Mouse (Mus musculus) limb, embryonic 15.5 days (tissue): ENCODE measurements around the gene Ccl12. TPM values are rescaled to one million over a fixed set of nuclear protein-coding genes. Genes with fewer than 3 reads are reported as not detected.

Experiments
- ATAC-seq: fragments of 200-750 bp; cut with Nextera tagmentation; 2 replicates; pipeline ENCODE4 v1.8.0; 2017; ENCODE audit warnings: low read depth, moderate TSS enrichment; ENCODE audit not compliant: insufficient number of reproducible peaks, low FRiP score, low TSS enrichment
- H3K27ac ChIP-seq: fragments of 300-500 bp; sonication (generic); 2 replicates; pipeline ENCODE4 v1.5.1; 2015; ENCODE audit warnings: moderate library complexity, mild to moderate bottlenecking, inconsistent platforms
- H3K27me3 ChIP-seq: fragments of 300-500 bp; sonication (generic); 2 replicates; pipeline ENCODE4 v1.6.1; 2015; ENCODE audit warnings: inconsistent platforms
- H3K36me3 ChIP-seq: fragments of 300-500 bp; sonication (generic); 2 replicates; pipeline ENCODE4 v1.6.1; 2015; ENCODE audit warnings: inconsistent platforms
- H3K4me1 ChIP-seq: fragments of 300-500 bp; sonication (generic); 2 replicates; pipeline ENCODE4 v1.6.1; 2015; ENCODE audit warnings: inconsistent platforms
- H3K4me2 ChIP-seq: fragments of 300-500 bp; sonication (generic); 2 replicates; pipeline ENCODE4 v1.6.1; 2015; ENCODE audit warnings: mild to moderate bottlenecking, inconsistent platforms
- H3K4me3 ChIP-seq: fragments of 300-500 bp; sonication (generic); 2 replicates; pipeline ENCODE4 v1.5.1; 2015; ENCODE audit warnings: mild to moderate bottlenecking, inconsistent platforms
- H3K9ac ChIP-seq: fragments of 300-500 bp; sonication (generic); 2 replicates; pipeline ENCODE4 v1.6.1; 2015; ENCODE audit warnings: inconsistent platforms
- H3K9me3 ChIP-seq: fragments of 300-500 bp; sonication (generic); 2 replicates; pipeline ENCODE4 v1.6.1; 2016; ENCODE audit warnings: inconsistent platforms
- WGBS: fragments of 180-500 bp; shearing (Covaris S2); methylation state at CpG from one replicate; pipeline ENCODE4 v1.1.7; 2015; 5-methylcytosine and 5-hydroxymethylcytosine counted together
- polyA plus RNA-seq: library from polyadenylated mRNA; unstranded; fragments of >200 nt; fragmentation: Nextera tagmentation; extraction: Ambion mirVana; gene quantifications from 2 replicates; pipeline ENCODE4 v1.2.1, GENCODE M21; 2015

Gene Ccl12
- 6.3 TPM in 2 replicates for polyA plus RNA-seq

DNA sequence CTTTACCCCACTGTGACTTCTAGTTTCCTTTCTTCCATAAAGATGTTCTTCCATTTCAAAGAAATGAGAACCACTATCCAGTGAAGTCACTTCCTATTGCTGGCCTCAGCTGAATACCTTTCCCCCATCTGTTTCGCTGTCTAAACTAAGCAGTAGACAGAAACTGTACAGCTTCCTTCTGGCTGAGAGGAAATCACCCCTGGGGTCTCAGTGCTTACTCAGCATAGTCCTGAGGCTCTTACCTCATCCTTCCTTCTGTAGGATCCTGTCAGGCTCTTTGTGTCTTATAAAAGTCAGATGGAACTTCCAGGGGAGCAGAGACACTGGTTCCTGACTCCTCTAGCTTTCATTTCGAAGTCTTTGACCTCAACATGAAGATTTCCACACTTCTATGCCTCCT is at the start of gene Ccl12:
TSS of gene Ccl12 (plus strand) at position 317 of the 400 bp plus-strand sequence.
- Histone ChIP-seq H3K4me2 (no peak within 1 kb of the TSS), H3K9me3 (no peaks in the 10 kb centered on the region), H3K27me3 (no peaks in the 10 kb centered on the region), H3K9ac (no peak within 1 kb of the TSS), H3K4me3 (no peak within 1 kb of the TSS), H3K36me3 (no peaks in the 10 kb centered on the region), H3K4me1 (no peaks in the 10 kb centered on the region), H3K27ac (no peak within 1 kb of the TSS)
- 58% methylated on average over 2 of the region's 2 CpGs for WGBS
- no peak for ATAC-seq

DNA sequence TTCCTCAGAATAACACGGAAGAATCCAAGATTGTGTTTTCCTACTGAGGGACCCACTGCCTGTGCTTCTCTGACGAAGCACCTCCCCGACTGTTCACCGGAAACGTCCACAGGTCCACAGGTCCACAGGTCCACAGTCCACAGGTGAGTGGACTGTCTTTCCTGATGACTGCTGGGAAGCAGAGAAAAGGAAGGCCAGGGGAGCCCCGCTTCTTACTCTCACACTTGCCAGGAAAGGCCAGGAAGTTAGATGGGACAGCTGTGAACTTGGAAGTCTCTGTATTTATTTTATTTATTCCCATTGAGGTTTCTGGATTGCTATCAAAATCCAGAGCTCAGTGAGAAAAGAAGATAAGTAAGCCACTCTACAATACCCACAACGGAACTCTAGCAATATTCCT is 47.8 kb upstream of the Ccl12 start:
- Histone ChIP-seq H3K4me2 (no peak overlapping the region), H3K27ac (no peak overlapping the region), H3K4me3 (no peak overlapping the region), H3K9ac (no peak overlapping the region), H3K9me3 (no peaks in the 10 kb centered on the region), H3K4me1 (no peaks in the 10 kb centered on the region), H3K27me3 (no peaks in the 10 kb centered on the region; the same call in 1 of the 2 replicates), H3K36me3 (no peaks in the 10 kb centered on the region)
- WGBS: 87% methylated on average over 7 of the region's 7 CpGs
- ATAC-seq: no peak

DNA sequence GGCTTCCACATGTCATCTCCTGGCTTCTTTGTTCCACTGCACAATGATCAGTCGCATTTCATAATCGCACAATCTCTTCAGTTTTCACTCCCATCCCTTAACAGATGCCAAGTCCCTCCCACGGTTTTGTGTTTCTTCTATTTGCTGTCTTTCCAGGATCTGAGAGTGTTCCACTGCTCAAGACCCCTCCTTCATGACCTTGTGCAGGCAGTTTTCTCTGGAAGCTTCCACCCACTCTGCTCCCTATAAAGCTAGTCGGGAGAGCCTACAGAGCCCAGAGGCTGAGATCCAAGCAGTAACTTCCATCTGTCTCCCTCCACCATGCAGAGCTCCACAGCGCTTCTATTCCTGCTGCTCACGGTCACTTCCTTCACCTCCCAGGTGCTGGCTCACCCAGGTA is 44.0 kb upstream of the Ccl12 start, which contains the start of gene Ccl11:
TSS of gene Ccl11 (plus strand) at position 178 of the 400 bp plus-strand sequence.
- Histone ChIP-seq H3K4me3 (no peak within 1 kb of the TSS), H3K27me3 (no peaks in the 10 kb centered on the region), H3K4me2 (no peak within 1 kb of the TSS), H3K9me3 (no peaks in the 10 kb centered on the region), H3K27ac (no peak within 1 kb of the TSS), H3K36me3 (no peaks in the 10 kb centered on the region), H3K4me1 (no peaks in the 10 kb centered on the region), H3K9ac (no peak within 1 kb of the TSS)
- WGBS: 74% methylated on average over 6 of the region's 6 CpGs
- ATAC-seq: no peak

DNA sequence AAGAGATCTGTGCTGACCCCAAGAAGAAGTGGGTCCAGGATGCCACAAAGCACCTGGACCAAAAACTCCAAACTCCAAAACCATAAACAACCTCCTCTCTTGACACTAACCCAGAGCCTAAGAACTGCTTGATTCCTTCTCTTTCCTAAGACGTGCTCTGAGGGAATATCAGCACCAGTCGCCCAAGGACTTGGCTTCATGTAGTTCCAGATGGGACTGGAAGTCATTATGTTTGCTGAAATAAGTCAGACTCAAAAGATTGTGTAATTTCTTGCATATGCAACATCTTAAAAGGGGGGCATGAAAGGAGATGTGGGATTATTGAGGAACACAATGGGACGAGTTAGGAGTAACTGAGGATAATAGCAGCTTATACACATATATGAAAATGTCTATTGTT is 39.4 kb upstream of the Ccl12 start:
- Histone ChIP-seq H3K4me1 (no peaks in the 10 kb centered on the region), H3K27me3 (no peaks in the 10 kb centered on the region), H3K4me2 (no peak overlapping the region), H3K27ac (no peak overlapping the region), H3K9ac (no peak overlapping the region), H3K9me3 (no peaks in the 10 kb centered on the region), H3K4me3 (no peak overlapping the region), H3K36me3 (no peaks in the 10 kb centered on the region)
- ATAC-seq: no peak
- 48% methylated on average over 3 of the region's 3 CpGs for WGBS

DNA sequence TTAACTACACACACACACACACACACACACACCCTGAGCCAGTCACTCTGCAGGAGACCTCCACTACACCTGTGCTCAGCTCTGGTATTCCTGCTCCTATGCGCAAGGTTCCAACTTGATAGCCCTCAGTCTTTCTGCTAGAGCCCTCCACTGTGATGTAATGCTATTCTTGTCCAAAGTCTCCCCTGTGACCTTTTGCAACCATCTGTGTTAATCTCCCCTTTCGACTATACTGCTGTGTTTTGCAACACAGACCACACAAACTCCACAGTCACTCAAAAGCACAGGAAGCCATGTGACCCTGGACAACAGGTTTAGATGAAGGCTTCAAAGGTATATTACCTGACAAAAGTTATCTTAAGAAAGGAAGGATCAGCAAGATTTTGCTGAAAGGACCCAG is 38.2 kb upstream of the Ccl12 start:
- H3K27me3 ChIP-seq: no peaks in the 10 kb centered on the region
- no peak overlapping the region for H3K9ac ChIP-seq
- H3K4me1 ChIP-seq: no peaks in the 10 kb centered on the region
- H3K27ac ChIP-seq: no peak overlapping the region
- no peak overlapping the region for H3K4me3 ChIP-seq
- H3K36me3 ChIP-seq: no peaks in the 10 kb centered on the region
- no peaks in the 10 kb centered on the region for H3K9me3 ChIP-seq
- H3K4me2 ChIP-seq: no peak overlapping the region
- no peak for ATAC-seq
- 71% methylated on average over 2 of the region's 2 CpGs for WGBS

DNA sequence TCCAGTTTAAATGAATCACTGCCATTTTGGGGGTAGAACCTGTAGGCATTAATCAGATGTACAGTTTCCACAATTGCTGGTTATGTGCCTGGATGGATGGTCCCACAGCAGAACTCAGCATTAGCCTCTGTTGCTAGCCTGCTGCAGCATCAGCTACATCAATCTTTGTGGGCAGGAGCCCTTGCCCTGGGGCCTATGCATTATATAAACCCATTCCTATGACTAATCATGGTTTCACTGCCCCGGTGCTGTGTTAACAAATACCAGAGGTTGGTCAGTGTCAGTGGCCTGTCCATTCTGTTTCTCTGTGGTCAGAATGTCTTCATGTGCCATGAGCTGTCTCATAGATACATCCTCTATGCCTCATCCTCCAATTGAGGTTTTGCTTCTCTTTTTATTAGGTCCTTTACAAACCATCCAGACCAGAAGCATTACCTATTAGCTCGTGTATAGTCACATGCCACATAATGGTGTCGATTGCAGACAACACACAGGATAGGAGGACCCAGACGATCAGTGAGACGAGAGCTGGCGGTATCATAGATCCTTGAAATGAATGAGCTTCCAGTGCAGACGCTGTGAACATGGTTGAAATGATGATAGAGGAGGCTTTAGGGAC is 34.6 kb upstream of the Ccl12 start:
- H3K9me3 ChIP-seq: no peaks in the 10 kb centered on the region
- no peak overlapping the region for H3K4me3 ChIP-seq
- no peaks in the 10 kb centered on the region for H3K36me3 ChIP-seq
- H3K9ac ChIP-seq: no peak overlapping the region
- no peaks in the 10 kb centered on the region for H3K27me3 ChIP-seq
- WGBS: 77% methylated on average over 7 of the region's 7 CpGs
- no peak for ATAC-seq
- no peak overlapping the region for H3K4me2 ChIP-seq
- no peaks in the 10 kb centered on the region for H3K4me1 ChIP-seq
- H3K27ac ChIP-seq: no peak overlapping the region

DNA sequence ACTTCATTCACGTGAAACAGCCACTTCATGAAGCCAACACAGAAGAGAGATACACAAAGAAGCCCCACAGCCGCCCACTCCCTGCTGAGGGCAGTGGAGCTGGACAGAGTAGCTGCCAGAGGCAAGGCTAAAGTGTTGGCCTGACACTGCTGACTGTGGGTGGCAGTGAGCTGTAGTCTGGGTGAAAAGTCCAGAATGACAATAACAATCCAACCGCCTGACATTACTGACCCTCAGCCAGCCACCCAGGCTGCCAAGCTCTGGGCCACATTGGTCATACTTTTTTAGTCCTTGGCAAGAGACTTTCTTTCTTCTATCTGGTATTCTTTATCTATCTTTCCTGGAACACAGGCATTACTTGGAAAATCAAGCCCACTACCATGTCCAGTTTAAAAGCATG is 30.6 kb upstream of the Ccl12 start:
- Histone ChIP-seq H3K36me3 (no peaks in the 10 kb centered on the region), H3K27ac (no peak overlapping the region), H3K4me1 (no peaks in the 10 kb centered on the region), H3K4me3 (no peak overlapping the region), H3K4me2 (no peak overlapping the region), H3K9me3 (no peaks in the 10 kb centered on the region), H3K9ac (no peak overlapping the region), H3K27me3 (no peaks in the 10 kb centered on the region)
- no peak for ATAC-seq
- WGBS: 86% methylated on average over 3 of the region's 3 CpGs

DNA sequence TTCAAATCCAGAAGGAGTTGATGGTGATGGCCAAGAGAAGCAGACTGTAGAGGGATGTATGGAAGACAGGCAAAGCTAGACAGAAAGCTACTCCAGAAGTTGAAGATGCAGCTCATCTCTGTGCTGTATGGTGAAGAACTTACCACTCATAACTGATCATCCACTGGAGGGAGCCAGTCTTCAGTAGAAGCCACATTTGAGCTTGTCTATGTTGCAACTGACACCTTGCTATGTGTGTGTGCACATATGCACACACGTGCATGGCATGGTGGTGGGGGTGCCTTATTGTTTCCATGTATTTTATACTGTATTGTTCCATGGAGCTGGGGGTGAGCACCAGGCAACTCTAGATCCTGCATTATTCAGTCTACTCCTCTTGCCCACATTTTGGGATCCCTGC is 29.3 kb upstream of the Ccl12 start:
- Histone ChIP-seq H3K4me3 (no peak overlapping the region), H3K27ac (no peak overlapping the region)
- no peak for ATAC-seq

DNA sequence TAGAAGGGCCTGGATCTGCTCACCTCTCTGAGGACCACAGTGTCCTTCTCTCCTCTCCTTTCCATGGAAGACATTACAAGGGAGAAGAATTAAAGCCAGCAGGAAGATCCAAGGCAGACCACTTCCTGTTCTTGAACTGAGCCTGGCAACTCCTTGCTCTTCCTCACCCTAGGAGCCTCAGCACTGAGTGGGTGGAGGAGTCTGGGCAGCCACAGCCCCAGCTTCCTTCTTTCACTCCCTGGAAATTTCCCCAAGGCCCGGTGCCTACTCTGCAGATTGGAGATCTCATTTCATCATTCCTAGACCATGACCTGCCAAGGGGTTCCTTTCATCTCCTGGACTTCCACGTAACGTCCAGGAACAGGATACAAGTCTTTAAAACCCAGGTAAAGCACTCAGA is 28.7 kb upstream of the Ccl12 start:
- no peak for ATAC-seq
- Histone ChIP-seq H3K4me3 (no peak overlapping the region), H3K9ac (no peak overlapping the region), H3K36me3 (no peaks in the 10 kb centered on the region), H3K27me3 (no peaks in the 10 kb centered on the region), H3K9me3 (no peaks in the 10 kb centered on the region), H3K4me1 (no peaks in the 10 kb centered on the region), H3K4me2 (no peak overlapping the region), H3K27ac (no peak overlapping the region)
- 63% methylated on average over 3 of the region's 3 CpGs for WGBS

More for the DNA sequence above, 29.3 kb upstream of the Ccl12 start:
- Histone ChIP-seq H3K36me3 (no peaks in the 10 kb centered on the region), H3K27me3 (no peaks in the 10 kb centered on the region), H3K9ac (no peak overlapping the region), H3K4me1 (no peaks in the 10 kb centered on the region), H3K4me2 (no peak overlapping the region), H3K9me3 (no peaks in the 10 kb centered on the region)
- 83% methylated on average over 1 of the region's 1 CpGs for WGBS

DNA sequence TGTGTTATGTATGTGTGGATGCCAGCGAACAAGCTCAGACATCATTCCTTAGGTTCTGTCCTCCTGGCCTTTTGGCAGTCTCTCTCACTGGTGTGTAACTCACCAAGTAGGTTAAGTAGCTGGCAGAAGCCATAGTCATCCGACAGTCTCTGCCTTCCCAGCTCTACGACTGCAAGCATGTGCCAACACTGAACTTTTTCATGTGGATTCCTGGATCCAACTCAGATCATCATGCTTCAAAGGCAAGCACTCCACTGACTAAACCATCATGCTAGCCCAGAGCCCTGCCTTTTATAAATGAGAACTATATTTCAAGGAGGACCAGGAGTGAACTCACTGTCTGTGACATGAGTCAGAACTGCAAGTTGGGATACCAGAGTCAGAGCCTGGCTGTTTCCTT is 28.0 kb upstream of the Ccl12 start:
- Histone ChIP-seq H3K4me3 (no peak overlapping the region), H3K4me1 (no peaks in the 10 kb centered on the region), H3K9me3 (no peaks in the 10 kb centered on the region), H3K4me2 (no peak overlapping the region), H3K27ac (no peak overlapping the region), H3K27me3 (no peaks in the 10 kb centered on the region), H3K36me3 (no peaks in the 10 kb centered on the region), H3K9ac (no peak overlapping the region)
- 81% methylated on average over 3 of the region's 3 CpGs for WGBS
- ATAC-seq: no peak

DNA sequence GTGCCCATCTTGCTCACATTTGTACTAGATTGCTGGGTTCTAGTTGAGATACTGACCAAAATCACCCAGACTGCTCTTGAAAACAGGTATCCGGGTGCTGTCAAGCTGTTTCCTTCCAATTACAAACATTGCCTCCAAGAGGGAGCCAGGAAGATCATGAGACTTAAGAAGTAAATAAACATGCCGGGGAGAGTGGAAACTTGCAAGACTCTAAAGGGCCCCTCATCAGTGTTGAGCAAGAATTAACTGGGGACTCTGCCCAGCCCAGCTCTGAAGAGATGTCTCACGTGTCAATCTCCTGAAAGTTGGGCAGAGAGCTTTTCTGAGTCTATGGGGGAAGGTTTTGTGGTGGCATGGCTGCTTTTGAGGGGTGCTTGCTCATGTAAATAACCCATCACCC is 24.6 kb upstream of the Ccl12 start:
- WGBS: 50% methylated on average over 3 of the region's 3 CpGs

DNA sequence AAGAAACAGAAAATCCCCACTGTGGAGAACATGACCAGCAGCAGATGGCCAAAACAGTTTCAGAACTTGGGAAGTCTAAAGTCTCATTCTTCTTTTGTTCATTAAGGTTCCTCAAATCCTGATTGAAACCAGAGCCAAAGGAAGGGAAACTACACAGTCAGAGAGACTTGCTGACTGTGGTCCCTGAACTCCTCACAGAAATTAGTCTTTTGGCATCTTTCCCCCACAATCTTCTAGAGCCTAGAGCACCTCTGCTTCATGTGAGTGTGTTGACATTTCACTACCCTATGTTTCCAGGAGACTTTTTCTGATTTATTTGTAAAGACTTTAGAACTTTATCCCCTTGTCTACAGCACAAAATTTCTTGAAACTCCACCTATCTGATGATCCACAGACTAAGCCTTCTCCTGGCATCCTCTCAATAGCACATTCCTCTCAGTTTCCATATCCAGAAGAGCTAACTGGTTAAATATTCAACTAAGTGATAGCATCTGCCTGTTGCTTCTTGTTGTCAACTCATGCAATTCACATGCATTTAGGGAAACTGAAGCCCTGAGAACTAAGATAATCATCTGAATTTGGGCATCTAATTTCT is 23.4 kb upstream of the Ccl12 start:
- no peak overlapping the region for H3K9ac ChIP-seq
- H3K9me3 ChIP-seq: no peaks in the 10 kb centered on the region
- no peak overlapping the region for H3K27ac ChIP-seq
- no peak overlapping the region for H3K4me2 ChIP-seq
- H3K36me3 ChIP-seq: no peaks in the 10 kb centered on the region
- no peaks in the 10 kb centered on the region for H3K4me1 ChIP-seq
- ATAC-seq: no peak
- H3K4me3 ChIP-seq: no peak overlapping the region
- H3K27me3 ChIP-seq: no peaks in the 10 kb centered on the region

More for the DNA sequence above, 24.6 kb upstream of the Ccl12 start:
- Histone ChIP-seq H3K9me3 (no peaks in the 10 kb centered on the region), H3K27me3 (no peaks in the 10 kb centered on the region), H3K4me2 (no peak overlapping the region), H3K4me3 (no peak overlapping the region), H3K27ac (no peak overlapping the region), H3K36me3 (no peaks in the 10 kb centered on the region), H3K9ac (no peak overlapping the region), H3K4me1 (no peaks in the 10 kb centered on the region)
- ATAC-seq: no peak

DNA sequence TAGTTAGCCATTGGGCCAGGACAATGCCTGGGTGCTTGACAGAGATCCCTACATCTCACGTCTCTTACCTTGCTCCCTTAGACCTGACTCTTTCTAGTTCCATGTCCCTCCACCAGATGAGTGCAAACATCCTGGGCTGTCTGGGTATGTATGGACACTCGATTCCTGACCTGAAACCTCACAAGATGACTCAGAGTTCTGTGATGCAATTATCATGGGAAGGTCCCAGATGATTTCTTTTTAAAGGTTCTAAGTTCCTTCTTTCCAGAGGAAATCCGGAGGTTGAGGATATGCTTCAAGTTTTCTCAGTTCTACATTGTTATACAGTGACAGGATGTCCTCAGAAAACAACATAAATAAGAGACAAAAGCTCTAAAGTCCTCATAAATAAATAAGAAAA is 20.8 kb upstream of the Ccl12 start:
- H3K4me2 ChIP-seq: no peak overlapping the region
- H3K9me3 ChIP-seq: no peaks in the 10 kb centered on the region
- no peaks in the 10 kb centered on the region for H3K4me1 ChIP-seq
- no peaks in the 10 kb centered on the region for H3K27me3 ChIP-seq
- WGBS: 83% methylated on average over 3 of the region's 3 CpGs
- no peak for ATAC-seq
- H3K27ac ChIP-seq: no peak overlapping the region
- H3K9ac ChIP-seq: no peak overlapping the region
- no peaks in the 10 kb centered on the region for H3K36me3 ChIP-seq
- H3K4me3 ChIP-seq: no peak overlapping the region
